Mouse (Mus musculus): ENCODE data around the gene Tex29.
"Not testable (repeated sequence)": the region's sequence is repeated elsewhere in the genome, so short reads cannot be mapped to it uniquely, and the experiment has no call there.

Tex29 gene

GRCm38 (mm10) chr8:11833157-11833556, 7.1 kb upstream of the Tex29 start:
- DNase-seq = no peak

GRCm38 (mm10) chr8:11834200-11834599, 6.1 kb upstream of the Tex29 start:
- DNase-seq = no peak

- no peak for DNase-seq
Observed at GRCm38 (mm10) chr8:11834691-11835090, 5.6 kb upstream of the Tex29 start.

GRCm38 (mm10) chr8:11841571-11841970, 1.3 kb downstream of the Tex29 start:
- no peak for DNase-seq

- no peak for DNase-seq
Observed at GRCm38 (mm10) chr8:11842757-11843156, 2.5 kb downstream of the Tex29 start.

GRCm38 (mm10) chr8:11843677-11844315, 3.5 kb downstream of the Tex29 start:
- no peak for DNase-seq

- DNase-seq = no peak
Observed at GRCm38 (mm10) chr8:11844316-11844685, 4.0 kb downstream of the Tex29 start.

- no peak for DNase-seq
Observed at GRCm38 (mm10) chr8:11846807-11847206, 6.5 kb downstream of the Tex29 start.

- no peak for DNase-seq
Observed at GRCm38 (mm10) chr8:11867832-11868231, 27.6 kb downstream of the Tex29 start.

- DNase-seq = not testable (repeated sequence)
Observed at GRCm38 (mm10) chr8:11874227-11874626, 34.0 kb downstream of the Tex29 start.

- no peak for DNase-seq
Observed at GRCm38 (mm10) chr8:11884646-11885045, 44.4 kb downstream of the Tex29 start.

GRCm38 (mm10) chr8:11885881-11886699, 45.8 kb downstream of the Tex29 start:
- DNase-seq = no peak

GRCm38 (mm10) chr8:11886824-11887223, 46.5 kb downstream of the Tex29 start:
- no peak for DNase-seq

GRCm38 (mm10) chr8:11889156-11890018, 49.1 kb downstream of the Tex29 start:
- no peak for DNase-seq

GRCm38 (mm10) chr8:11892756-11893155, 52.5 kb downstream of the Tex29 start:
- DNase-seq = no peak

GRCm38 (mm10) chr8:11896022-11896662, 55.9 kb downstream of the Tex29 start:
- no peak for DNase-seq

GRCm38 (mm10) chr8:11896677-11897076, 56.4 kb downstream of the Tex29 start:
- DNase-seq = no peak

GRCm38 (mm10) chr8:11898814-11899213, 58.5 kb downstream of the Tex29 start:
- DNase-seq = peak in 1 of 2 experiments; percentile 44
